Mouse (Mus musculus): ENCODE data around the gene Foxk1. TPM values are rescaled to one million over a fixed set of nuclear protein-coding genes. Genes with fewer than 3 reads are reported as not detected.
A peak's percentile ranks its signal among the peaks of the same experiment; 100 is the strongest.

Gene Foxk1
- polyA plus RNA-seq, 1 experiment, result 9.1 TPM

GRCm38 (mm10) chr5:142400181-142400883, 965 bp upstream of the Foxk1 start:
- no peak overlapping the region for H3K27ac ChIP-seq (ENCODE audit: control insufficient read depth, insufficient read depth, low read depth, low read length, poor library complexity)
- WGBS, result 28% methylated on average over 17 of the region's 17 CpGs
- H3K4me3 ChIP-seq (replicated peaks; ENCODE audit: control insufficient read depth, low read depth, low read length), result no peak overlapping the region
- peaks cover 4% of the 10 kb centered on the region; the same call in 1 of the 2 replicates for H3K4me1 ChIP-seq (ENCODE audit: control insufficient read depth, insufficient read depth, low read length)
- TF ChIP-seq POLR2A (IDR thresholded peaks at IDR 0.05; ENCODE audit: borderline replicate concordance, control insufficient read depth, low read depth, low read length), result no peak
- TF ChIP-seq CTCF (IDR thresholded peaks at IDR 0.05; ENCODE audit: control insufficient read depth, insufficient read depth, low read length), result no peak

GRCm38 (mm10) chr5:142401641-142402625, 636 bp downstream of the Foxk1 start:
- TF ChIP-seq POLR2A (IDR thresholded peaks at IDR 0.05; ENCODE audit: borderline replicate concordance, control insufficient read depth, low read depth, low read length), result no peak
- no peak for TF ChIP-seq CTCF (IDR thresholded peaks at IDR 0.05; ENCODE audit: control insufficient read depth, insufficient read depth, low read length)
- H3K4me1 ChIP-seq (ENCODE audit: control insufficient read depth, insufficient read depth, low read length), result peaks cover 4% of the 10 kb centered on the region; the same call in 1 of the 2 replicates
- H3K4me3 ChIP-seq (replicated peaks; ENCODE audit: control insufficient read depth, low read depth, low read length), result peak overlapping the region; percentile 82
- under 1% methylated on average over 64 of the region's 67 CpGs for WGBS
- H3K27ac ChIP-seq (ENCODE audit: control insufficient read depth, insufficient read depth, low read depth, low read length, poor library complexity), result peak overlapping the region; percentile 80

GRCm38 (mm10) chr5:142403694-142404093, 2.4 kb downstream of the Foxk1 start:
- no peak overlapping the region for H3K4me3 ChIP-seq (replicated peaks; ENCODE audit: control insufficient read depth, low read depth, low read length)
- H3K27ac ChIP-seq (ENCODE audit: control insufficient read depth, insufficient read depth, low read depth, low read length, poor library complexity), result no peak overlapping the region
- TF ChIP-seq POLR2A (IDR thresholded peaks at IDR 0.05; ENCODE audit: borderline replicate concordance, control insufficient read depth, low read depth, low read length), result no peak
- no peak for TF ChIP-seq CTCF (IDR thresholded peaks at IDR 0.05; ENCODE audit: control insufficient read depth, insufficient read depth, low read length)
- 68% methylated on average over 3 of the region's 3 CpGs for WGBS
- peaks cover 4% of the 10 kb centered on the region; the same call in 1 of the 2 replicates for H3K4me1 ChIP-seq (ENCODE audit: control insufficient read depth, insufficient read depth, low read length)

- Histone ChIP-seq H3K4me3 (replicated peaks; ENCODE audit: control insufficient read depth, low read depth, low read length) (no peak overlapping the region), H3K4me1 (ENCODE audit: control insufficient read depth, insufficient read depth, low read length) (peaks cover 4% of the 10 kb centered on the region; the same call in 1 of the 2 replicates), H3K27ac (ENCODE audit: control insufficient read depth, insufficient read depth, low read depth, low read length, poor library complexity) (no peak overlapping the region)
- TF ChIP-seq POLR2A (IDR thresholded peaks at IDR 0.05; ENCODE audit: borderline replicate concordance, control insufficient read depth, low read depth, low read length) (no peak), CTCF (IDR thresholded peaks at IDR 0.05; ENCODE audit: control insufficient read depth, insufficient read depth, low read length) (no peak)
- 64% methylated on average over 1 of the region's 1 CpGs for WGBS
Measured at GRCm38 (mm10) chr5:142404307-142404706, 3.0 kb downstream of the Foxk1 start.

- no peak for TF ChIP-seq POLR2A (IDR thresholded peaks at IDR 0.05; ENCODE audit: borderline replicate concordance, control insufficient read depth, low read depth, low read length)
- no peak for TF ChIP-seq CTCF (IDR thresholded peaks at IDR 0.05; ENCODE audit: control insufficient read depth, insufficient read depth, low read length)
Measured at GRCm38 (mm10) chr5:142405426-142405825, 4.1 kb downstream of the Foxk1 start.

GRCm38 (mm10) chr5:142406401-142406800, 5.1 kb downstream of the Foxk1 start:
- no peak overlapping the region for H3K27ac ChIP-seq (ENCODE audit: control insufficient read depth, insufficient read depth, low read depth, low read length, poor library complexity)
- peaks cover 4% of the 10 kb centered on the region; the same call in 1 of the 2 replicates for H3K4me1 ChIP-seq (ENCODE audit: control insufficient read depth, insufficient read depth, low read length)
- no peak overlapping the region for H3K4me3 ChIP-seq (replicated peaks; ENCODE audit: control insufficient read depth, low read depth, low read length)
- WGBS, result 75% methylated on average over 7 of the region's 7 CpGs
- no peak for TF ChIP-seq POLR2A (IDR thresholded peaks at IDR 0.05; ENCODE audit: borderline replicate concordance, control insufficient read depth, low read depth, low read length)
- TF ChIP-seq CTCF (IDR thresholded peaks at IDR 0.05; ENCODE audit: control insufficient read depth, insufficient read depth, low read length), result no peak

More at GRCm38 (mm10) chr5:142405426-142405825, 4.1 kb downstream of the Foxk1 start:
- no peak overlapping the region for H3K4me3 ChIP-seq (replicated peaks; ENCODE audit: control insufficient read depth, low read depth, low read length)
- H3K27ac ChIP-seq (ENCODE audit: control insufficient read depth, insufficient read depth, low read depth, low read length, poor library complexity), result no peak overlapping the region
- peaks cover 4% of the 10 kb centered on the region; the same call in 1 of the 2 replicates for H3K4me1 ChIP-seq (ENCODE audit: control insufficient read depth, insufficient read depth, low read length)
- 89% methylated on average over 6 of the region's 6 CpGs for WGBS

- H3K4me3 ChIP-seq (replicated peaks; ENCODE audit: control insufficient read depth, low read depth, low read length), result no peak overlapping the region
- WGBS, result 87% methylated on average over 11 of the region's 11 CpGs
- H3K27ac ChIP-seq (ENCODE audit: control insufficient read depth, insufficient read depth, low read depth, low read length, poor library complexity), result no peak overlapping the region
- TF ChIP-seq POLR2A (IDR thresholded peaks at IDR 0.05; ENCODE audit: borderline replicate concordance, control insufficient read depth, low read depth, low read length), result no peak
- no peak for TF ChIP-seq CTCF (IDR thresholded peaks at IDR 0.05; ENCODE audit: control insufficient read depth, insufficient read depth, low read length)
- H3K4me1 ChIP-seq (ENCODE audit: control insufficient read depth, insufficient read depth, low read length), result peaks cover 4% of the 10 kb centered on the region; the same call in 1 of the 2 replicates
Measured at GRCm38 (mm10) chr5:142406937-142407336, 5.6 kb downstream of the Foxk1 start.

GRCm38 (mm10) chr5:142407381-142407780, 6.1 kb downstream of the Foxk1 start:
- WGBS, result 87% methylated on average over 7 of the region's 7 CpGs
- H3K4me1 ChIP-seq (ENCODE audit: control insufficient read depth, insufficient read depth, low read length), result peaks cover 4% of the 10 kb centered on the region; the same call in 1 of the 2 replicates
- no peak for TF ChIP-seq CTCF (IDR thresholded peaks at IDR 0.05; ENCODE audit: control insufficient read depth, insufficient read depth, low read length)
- TF ChIP-seq POLR2A (IDR thresholded peaks at IDR 0.05; ENCODE audit: borderline replicate concordance, control insufficient read depth, low read depth, low read length), result no peak
- H3K4me3 ChIP-seq (replicated peaks; ENCODE audit: control insufficient read depth, low read depth, low read length), result no peak overlapping the region
- H3K27ac ChIP-seq (ENCODE audit: control insufficient read depth, insufficient read depth, low read depth, low read length, poor library complexity), result no peak overlapping the region
